Mouse (Mus musculus): Measurements from ENCODE around the gene Atp2b1. TPM values are rescaled to one million over a fixed set of nuclear protein-coding genes. Genes with fewer than 3 reads are reported as not detected.
A peak's percentile ranks its signal among the peaks of the same experiment; 100 is the strongest.
"Not testable (repeated sequence)": the region's sequence is repeated elsewhere in the genome, so short reads cannot be mapped to it uniquely, and the experiment has no call there.

Gene Atp2b1
- total RNA-seq, 2 experiments from 2014 or later, result 710 to 765 TPM

GRCm38 (mm10) chr10:98995016-98995747, 81.0 kb downstream of the Atp2b1 start:
- DNase-seq (ENCODE audit: low spot score in 2 of 2); intact Hi-C loops (cut with DNase I): not testable (repeated sequence)

- DNase-seq (ENCODE audit: low spot score in 2 of 2), result no peak
- intact Hi-C loops (cut with DNase I), result no loop called here
Observed at GRCm38 (mm10) chr10:99004866-99005265, 90.7 kb downstream of the Atp2b1 start.

DNA sequence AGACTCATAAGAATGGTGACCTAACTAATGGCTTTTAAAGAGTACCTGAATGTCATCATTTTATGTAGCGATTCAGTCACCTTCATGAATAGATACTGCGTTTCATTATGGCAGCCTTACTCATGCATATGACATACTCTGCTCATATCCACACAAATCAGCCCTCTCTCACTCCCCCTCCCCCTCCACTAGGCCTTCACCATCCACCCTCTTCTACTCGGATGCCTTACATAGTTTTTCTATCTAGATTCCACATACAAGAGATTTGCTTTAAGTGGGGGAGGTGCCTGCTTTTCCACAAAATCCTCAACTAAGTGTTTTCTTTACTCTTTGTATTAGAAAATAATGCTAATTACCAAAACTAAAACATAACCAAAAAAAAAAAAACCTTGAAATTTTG, 96.9 kb downstream of the Atp2b1 start:
- intact Hi-C loops (cut with DNase I), result no loop called here
- no peak for DNase-seq (ENCODE audit: low spot score in 2 of 2)

DNA sequence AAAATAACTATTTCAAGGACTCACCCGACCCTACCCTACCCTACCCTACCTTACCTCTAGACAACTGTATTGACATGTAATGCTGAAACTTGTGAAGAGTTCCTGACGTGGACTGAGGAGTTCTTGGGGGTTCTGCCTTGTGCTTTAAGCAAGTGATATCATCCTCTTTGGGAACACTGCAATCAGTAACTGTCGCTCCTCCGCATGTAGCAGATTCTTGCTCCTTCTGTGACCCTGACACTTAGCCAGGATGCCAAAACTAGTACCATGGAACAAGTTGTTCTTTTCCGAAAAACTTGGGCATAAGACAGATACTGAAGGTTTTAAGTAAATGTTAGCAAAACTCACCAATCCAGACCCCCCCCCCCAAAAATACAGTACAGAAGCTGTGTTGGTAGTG, 97.9 kb downstream of the Atp2b1 start:
- intact Hi-C loops (cut with DNase I), result no loop called here
- DNase-seq (ENCODE audit: low spot score in 2 of 2), result no peak

- DNase-seq (ENCODE audit: low spot score in 2 of 2), result peak in 1 of 2 experiments; percentile 49
- intact Hi-C loops (cut with DNase I), result no loop called here
Observed at GRCm38 (mm10) chr10:99014737-99015136, 100.5 kb downstream of the Atp2b1 start.

DNA sequence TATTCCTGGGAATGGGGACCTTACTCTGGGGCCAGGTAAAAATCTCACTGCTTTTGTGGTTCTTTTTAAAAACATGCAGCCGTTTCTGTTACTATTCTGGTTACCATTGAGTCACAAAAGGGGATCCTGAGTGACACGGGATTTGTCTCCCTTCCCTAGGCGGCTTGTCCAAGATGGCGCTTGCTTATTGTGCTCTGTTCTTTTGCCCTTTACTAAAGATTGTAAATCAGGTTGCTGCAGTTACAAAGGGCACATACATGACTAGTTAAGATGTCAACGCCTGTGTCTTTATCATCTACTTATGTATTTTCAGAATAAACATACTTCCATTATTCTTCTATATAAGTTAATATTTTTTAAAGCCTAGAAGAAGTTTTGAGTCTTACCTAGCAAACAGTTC, 102.8 kb downstream of the Atp2b1 start:
- intact Hi-C loops (cut with DNase I), result no loop called here
- no peak for DNase-seq (ENCODE audit: low spot score in 2 of 2)

DNA sequence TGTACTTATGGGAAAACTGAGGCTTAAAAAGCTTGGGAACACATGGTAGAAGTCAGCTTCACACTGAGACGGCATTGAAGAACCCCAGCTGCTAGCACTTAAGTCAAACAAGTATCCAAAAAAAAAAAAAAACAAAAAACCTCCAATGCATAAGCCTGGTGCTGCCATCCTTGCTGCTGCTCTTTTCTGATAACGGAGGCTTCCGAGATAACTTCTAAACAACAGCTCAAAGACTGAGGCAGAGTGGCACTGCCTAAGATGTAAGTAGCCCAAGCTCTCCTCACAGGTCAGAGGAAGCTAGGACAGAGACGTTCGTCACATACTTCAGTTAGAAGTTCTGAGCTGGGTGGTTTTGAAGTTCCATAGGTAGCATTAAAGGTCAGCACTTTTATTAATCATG, 113.3 kb downstream of the Atp2b1 start:
- intact Hi-C loops (cut with DNase I), result no loop called here
- no peak for DNase-seq (ENCODE audit: low spot score in 2 of 2)

DNA sequence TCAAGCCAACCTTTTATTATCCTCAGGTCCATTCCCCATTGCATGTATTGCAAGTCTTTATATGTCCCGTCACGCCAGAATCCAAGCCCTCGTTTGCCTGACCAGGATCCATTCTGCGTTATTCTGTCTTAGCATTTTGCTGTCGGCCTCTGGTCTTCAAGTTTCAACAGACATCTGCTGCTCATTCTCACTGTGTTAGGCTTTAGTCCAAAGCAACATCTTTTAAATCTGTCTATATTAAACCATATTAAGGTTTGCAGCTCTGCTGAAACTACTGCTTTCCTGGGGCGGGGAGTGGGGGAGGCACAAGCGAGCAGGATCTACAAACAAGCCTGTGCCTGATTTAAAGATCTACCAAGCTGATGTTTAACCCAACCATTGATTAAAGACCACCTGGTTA, 115.6 kb downstream of the Atp2b1 start:
- intact Hi-C loops (cut with DNase I), result no loop called here
- DNase-seq (ENCODE audit: low spot score in 2 of 2), result peak in 1 of 2 experiments; percentile 72

- intact Hi-C loops (cut with DNase I), result no loop called here
- DNase-seq (ENCODE audit: low spot score in 2 of 2), result peak in 1 of 2 experiments; percentile 83
Observed at GRCm38 (mm10) chr10:99033830-99034828, 119.9 kb downstream of the Atp2b1 start.

DNA sequence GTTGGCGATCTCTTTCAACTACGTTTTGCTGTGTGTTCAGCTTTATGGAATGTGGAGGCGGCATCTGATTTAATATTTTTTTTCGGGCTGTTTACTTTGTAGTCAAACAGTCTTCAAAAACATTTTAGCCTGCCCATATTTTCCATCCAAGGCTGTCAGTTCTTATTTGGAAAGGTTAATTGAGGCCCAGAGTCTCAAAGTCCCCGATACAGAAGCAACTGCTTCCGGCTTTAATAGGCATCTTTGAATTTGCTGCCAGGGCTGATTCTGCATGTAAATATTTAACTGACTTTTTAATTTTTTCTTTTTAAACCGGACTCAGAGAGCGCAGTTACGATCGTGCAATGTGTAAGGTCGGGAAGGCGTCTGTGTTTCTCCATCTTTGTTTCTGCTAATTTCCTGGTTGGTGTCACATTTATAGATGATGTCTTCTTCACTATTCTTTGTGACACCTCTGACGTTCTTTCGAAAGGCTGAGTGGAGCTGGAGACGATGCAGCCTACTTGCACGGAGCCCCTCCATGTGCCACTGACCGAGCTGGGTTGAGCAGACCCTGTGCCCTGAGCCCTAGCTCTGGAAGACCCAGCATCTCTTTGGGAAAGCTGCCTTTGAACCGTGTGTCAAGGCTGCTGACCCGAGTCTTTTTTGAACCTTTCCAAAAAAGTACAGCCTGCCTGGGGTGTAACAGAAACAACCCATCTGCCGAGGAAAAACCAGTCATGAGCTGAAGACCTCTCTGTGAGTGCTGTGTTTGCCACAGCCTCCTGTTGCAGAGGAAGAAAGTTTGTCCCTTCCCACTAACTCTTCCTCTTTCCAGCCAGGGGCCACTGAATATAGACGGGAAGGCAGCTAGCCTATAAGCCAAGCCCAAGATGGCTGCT, 123.2 kb downstream of the Atp2b1 start:
- DNase-seq (ENCODE audit: low spot score in 2 of 2), result no peak
- intact Hi-C loops (cut with DNase I), result no loop called here

GRCm38 (mm10) chr10:99038866-99039265, 124.7 kb downstream of the Atp2b1 start:
- intact Hi-C loops (cut with DNase I), result no loop called here
- no peak for DNase-seq (ENCODE audit: low spot score in 2 of 2)

- no peak for DNase-seq (ENCODE audit: low spot score in 2 of 2)
- intact Hi-C loops (cut with DNase I), result no loop called here
Observed at GRCm38 (mm10) chr10:99040171-99040570, 126.0 kb downstream of the Atp2b1 start.

GRCm38 (mm10) chr10:99046756-99047550, 132.7 kb downstream of the Atp2b1 start:
- DNase-seq (ENCODE audit: low spot score in 2 of 2), result no peak
- intact Hi-C loops (cut with DNase I), result no loop called here

GRCm38 (mm10) chr10:99047551-99047940, 133.3 kb downstream of the Atp2b1 start:
- DNase-seq (ENCODE audit: low spot score in 2 of 2), result no peak
- intact Hi-C loops (cut with DNase I), result no loop called here

DNA sequence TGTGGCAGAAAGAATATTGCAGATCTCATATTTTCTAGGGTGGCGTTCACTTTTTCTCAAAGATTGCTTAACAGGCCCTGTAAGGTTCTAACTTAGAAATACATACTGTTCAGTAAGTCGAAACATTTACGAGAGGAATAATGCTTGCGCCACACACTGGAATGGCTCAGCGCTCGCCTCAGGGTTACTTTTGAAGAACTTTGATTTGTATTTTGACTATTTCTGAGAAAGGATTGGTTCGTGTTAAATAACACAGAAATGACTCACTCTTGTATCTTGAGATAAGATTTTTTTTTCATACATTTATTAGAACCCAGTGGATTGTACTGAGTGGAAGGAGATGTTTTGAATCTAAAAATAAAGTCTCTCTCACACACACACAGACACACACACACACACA, 135.9 kb downstream of the Atp2b1 start:
- intact Hi-C loops (cut with DNase I), result no loop called here
- DNase-seq (ENCODE audit: low spot score in 2 of 2), result no peak

- intact Hi-C loops (cut with DNase I), result no loop called here
- DNase-seq (ENCODE audit: low spot score in 2 of 2), result no peak
Observed at GRCm38 (mm10) chr10:99053111-99053510, 138.9 kb downstream of the Atp2b1 start.

DNA sequence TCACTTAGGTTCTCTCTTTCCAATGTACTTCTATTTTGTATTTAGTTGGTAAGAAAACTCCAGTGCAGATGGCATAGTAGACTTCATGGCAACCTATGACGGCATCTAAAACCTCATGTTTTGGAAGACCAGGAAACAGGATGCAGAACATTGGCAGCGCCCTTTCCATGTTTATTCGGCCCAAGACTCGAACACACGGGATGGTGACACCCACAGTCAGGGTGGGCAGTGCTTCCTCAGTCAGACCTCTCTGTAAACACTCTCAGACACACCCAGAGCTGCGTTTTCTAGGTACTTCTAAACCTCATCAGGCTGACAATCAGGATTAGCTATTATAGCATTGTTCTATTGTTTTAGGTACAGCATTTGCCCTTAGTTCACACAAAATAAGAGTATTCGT, 146.4 kb downstream of the Atp2b1 start:
- DNase-seq (ENCODE audit: low spot score in 2 of 2), result no peak
- intact Hi-C loops (cut with DNase I), result no loop called here

DNA sequence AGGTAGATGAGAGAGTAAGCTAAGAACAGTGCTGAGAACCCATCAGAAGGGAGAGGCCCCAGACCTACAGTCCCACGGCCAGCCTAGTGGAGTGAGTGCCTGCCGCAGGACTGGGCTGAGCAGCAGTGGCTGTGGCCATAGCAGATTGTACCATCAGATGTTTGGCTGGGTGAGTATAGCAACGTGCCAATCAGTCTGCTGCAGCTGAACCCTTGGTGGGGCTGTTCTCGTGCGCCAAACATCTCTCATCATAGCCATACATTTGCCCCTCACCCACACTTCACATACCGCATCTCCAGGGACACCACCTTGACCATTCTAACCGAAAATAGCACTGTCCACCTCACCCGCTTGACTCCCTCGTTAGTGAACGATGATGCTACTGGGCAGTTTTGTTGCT, 147.2 kb downstream of the Atp2b1 start:
- no peak for DNase-seq (ENCODE audit: low spot score in 2 of 2)
- intact Hi-C loops (cut with DNase I), result no loop called here

GRCm38 (mm10) chr10:99062546-99062945, 148.3 kb downstream of the Atp2b1 start:
- intact Hi-C loops (cut with DNase I), result no loop called here
- DNase-seq (ENCODE audit: low spot score in 2 of 2), result no peak
